Mouse (Mus musculus): ENCODE measurements around the gene Scp2. TPM values are rescaled to one million over a fixed set of nuclear protein-coding genes. Genes with fewer than 3 reads are reported as not detected.

Scp2 gene
- total and polyA plus RNA-seq, 3 experiments: 235 to 357 (median 303) TPM

DNA sequence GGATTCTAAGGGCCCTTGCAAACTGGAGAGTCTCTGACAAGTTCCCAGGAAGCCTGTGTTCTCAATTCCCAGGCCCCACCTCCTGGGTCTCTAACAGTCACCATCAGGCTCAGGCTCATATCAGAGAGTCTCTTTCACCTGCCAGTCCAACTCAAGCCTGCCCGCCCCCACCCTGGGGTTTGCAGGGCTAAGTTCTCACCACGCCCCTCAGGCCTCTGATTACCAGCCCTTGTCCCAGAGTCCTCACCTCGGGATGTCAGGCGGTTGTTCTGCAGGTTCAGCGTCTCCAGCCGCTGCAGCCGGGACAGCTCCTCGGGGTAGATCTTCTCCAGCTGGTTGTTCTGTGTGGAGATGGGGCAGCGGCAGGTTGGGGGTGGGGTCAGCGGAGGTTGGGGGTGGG lies 119.5 kb downstream of the Scp2 start:
- no peaks in the 10 kb centered on the region for H3K4me1 ChIP-seq (ENCODE audit: control insufficient read depth, insufficient read depth, low read length)
- 20% methylated on average over 10 of the region's 10 CpGs for WGBS
- H3K27me3 ChIP-seq (ENCODE audit: control insufficient read depth, insufficient read depth, low read length): no peaks in the 10 kb centered on the region
- no peaks in the 10 kb centered on the region for H3K79me2 ChIP-seq (replicated peaks; ENCODE audit: control insufficient read depth, insufficient read depth, low read length)
- H3K9ac ChIP-seq (ENCODE audit: low read depth, low read length): no peak overlapping the region
- intact Hi-C loops (cut with DNase I): no loop called here
- H3K36me3 ChIP-seq (ENCODE audit: control insufficient read depth, insufficient read depth, low read length): no peaks in the 10 kb centered on the region
- H3K27ac ChIP-seq: no peak overlapping the region
- TF ChIP-seq POLR2A (IDR thresholded peaks at IDR 0.05; ENCODE audit: insufficient read depth, low read depth, low read length) (no peak), EP300 (IDR thresholded peaks at IDR 0.05; ENCODE audit: insufficient read depth, low read depth, low read length) (no peak), CTCF (IDR thresholded peaks at IDR 0.05) (no peak)
- DNase-seq: peak; percentile 35 to 37
- H3K4me3 ChIP-seq: no peak overlapping the region

DNA sequence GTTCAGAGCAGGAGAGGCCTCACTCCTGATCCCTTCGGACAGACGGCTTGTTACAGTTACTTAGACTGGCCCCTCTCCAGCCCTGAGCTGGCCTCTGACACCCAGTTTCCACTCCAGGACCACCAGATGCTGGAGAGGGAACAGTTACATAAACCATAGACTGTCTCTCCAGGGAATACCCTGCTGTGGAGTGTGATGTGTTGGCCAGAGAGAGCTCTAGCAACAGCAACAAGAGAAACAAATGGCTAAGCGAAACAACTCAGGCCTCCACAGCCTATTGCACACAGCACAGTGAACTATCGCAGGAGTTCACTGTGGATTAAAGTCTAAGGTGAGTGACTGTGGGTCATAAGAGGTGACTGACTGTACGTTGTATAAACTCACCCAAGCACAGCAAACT lies 120.2 kb downstream of the Scp2 start:
- WGBS: 60% methylated on average over 5 of the region's 5 CpGs
- no peaks in the 10 kb centered on the region for H3K27me3 ChIP-seq (ENCODE audit: control insufficient read depth, insufficient read depth, low read length)
- intact Hi-C loops (cut with DNase I): no loop called here
- H3K79me2 ChIP-seq (replicated peaks; ENCODE audit: control insufficient read depth, insufficient read depth, low read length): no peaks in the 10 kb centered on the region
- H3K4me1 ChIP-seq (ENCODE audit: control insufficient read depth, insufficient read depth, low read length): peaks cover 2% of the 10 kb centered on the region; the same call in 1 of the 2 replicates
- H3K9ac ChIP-seq (ENCODE audit: low read depth, low read length): no peak overlapping the region
- DNase-seq: peak; percentile 74 to 78
- H3K27ac ChIP-seq: no peak overlapping the region
- H3K36me3 ChIP-seq (ENCODE audit: control insufficient read depth, insufficient read depth, low read length): no peaks in the 10 kb centered on the region
- H3K4me3 ChIP-seq: no peak overlapping the region
- TF ChIP-seq EP300 (IDR thresholded peaks at IDR 0.05; ENCODE audit: insufficient read depth, low read depth, low read length) (peak; percentile 81; the same call in 1 of the 2 replicates), POLR2A (IDR thresholded peaks at IDR 0.05; ENCODE audit: insufficient read depth, low read depth, low read length) (peak; percentile 17; the same call in 1 of the 2 replicates), CTCF (IDR thresholded peaks at IDR 0.05) (no peak)

DNA sequence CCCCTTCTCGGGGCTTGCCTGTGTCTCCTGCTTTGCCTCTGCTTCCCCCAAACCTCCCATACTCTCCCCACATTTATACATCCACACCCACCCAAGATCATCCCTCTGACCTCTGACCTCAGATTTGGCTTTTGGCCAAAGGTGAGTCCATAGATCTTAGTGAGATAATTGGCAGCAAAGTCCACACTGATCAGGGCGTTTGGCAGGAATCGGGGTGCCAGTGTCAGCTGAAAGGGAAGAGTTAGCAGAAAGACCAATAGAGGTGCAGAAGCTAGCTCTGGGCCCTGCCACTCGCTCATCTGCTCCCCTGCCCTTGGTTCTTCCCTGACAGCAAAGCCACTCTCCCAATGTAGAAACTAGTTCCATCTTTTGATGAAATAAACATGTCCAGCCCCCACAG lies 121.6 kb downstream of the Scp2 start:
- Histone ChIP-seq H3K9ac (ENCODE audit: low read depth, low read length) (no peak overlapping the region), H3K4me3 (no peak overlapping the region), H3K36me3 (ENCODE audit: control insufficient read depth, insufficient read depth, low read length) (no peaks in the 10 kb centered on the region), H3K27ac (no peak overlapping the region), H3K27me3 (ENCODE audit: control insufficient read depth, insufficient read depth, low read length) (no peaks in the 10 kb centered on the region), H3K4me1 (ENCODE audit: control insufficient read depth, insufficient read depth, low read length) (peaks cover 7% of the 10 kb centered on the region), H3K79me2 (replicated peaks; ENCODE audit: control insufficient read depth, insufficient read depth, low read length) (no peaks in the 10 kb centered on the region)
- 86% methylated on average over 4 of the region's 4 CpGs for WGBS
- intact Hi-C loops (cut with DNase I): no loop called here
- no peak for DNase-seq
- TF ChIP-seq POLR2A (IDR thresholded peaks at IDR 0.05; ENCODE audit: insufficient read depth, low read depth, low read length) (no peak), CTCF (IDR thresholded peaks at IDR 0.05) (no peak), EP300 (IDR thresholded peaks at IDR 0.05; ENCODE audit: insufficient read depth, low read depth, low read length) (no peak)

DNA sequence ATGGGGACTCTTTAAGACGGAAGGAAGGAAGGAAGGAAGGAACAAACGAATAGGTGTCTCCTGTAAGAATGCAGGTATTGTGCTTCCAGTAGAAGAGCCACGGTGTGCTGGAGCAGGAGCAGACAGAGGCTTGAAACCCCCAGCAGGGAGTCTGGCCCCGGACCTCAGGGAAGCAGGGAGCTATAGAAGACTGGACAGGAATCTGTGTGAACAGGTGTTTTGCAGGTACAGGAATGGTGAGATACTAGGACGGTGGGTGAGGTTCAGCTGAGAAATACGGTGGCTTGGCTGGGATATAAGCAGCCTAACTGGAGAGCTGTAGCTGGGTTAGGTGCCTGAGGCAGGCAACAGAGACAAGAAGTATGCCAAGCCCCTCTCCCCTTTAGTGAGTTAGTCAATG lies 124.6 kb downstream of the Scp2 start:
- intact Hi-C loops (cut with DNase I): no loop called here
- Histone ChIP-seq H3K4me1 (ENCODE audit: control insufficient read depth, insufficient read depth, low read length) (peaks cover 12% of the 10 kb centered on the region), H3K9ac (ENCODE audit: low read depth, low read length) (no peak overlapping the region), H3K36me3 (ENCODE audit: control insufficient read depth, insufficient read depth, low read length) (no peaks in the 10 kb centered on the region), H3K27ac (peak overlapping the region; percentile 54; the same call in 1 of the 2 replicates), H3K4me3 (no peak overlapping the region), H3K79me2 (replicated peaks; ENCODE audit: control insufficient read depth, insufficient read depth, low read length) (no peaks in the 10 kb centered on the region), H3K27me3 (ENCODE audit: control insufficient read depth, insufficient read depth, low read length) (no peaks in the 10 kb centered on the region)
- 81% methylated on average over 6 of the region's 6 CpGs for WGBS
- no peak for DNase-seq
- TF ChIP-seq CTCF (IDR thresholded peaks at IDR 0.05) (no peak), POLR2A (IDR thresholded peaks at IDR 0.05; ENCODE audit: insufficient read depth, low read depth, low read length) (no peak), EP300 (IDR thresholded peaks at IDR 0.05; ENCODE audit: insufficient read depth, low read depth, low read length) (no peak)

- no peak overlapping the region for H3K4me3 ChIP-seq
- no peaks in the 10 kb centered on the region for H3K27me3 ChIP-seq (ENCODE audit: control insufficient read depth, insufficient read depth, low read length)
- H3K27ac ChIP-seq: peak overlapping the region; percentile 54
- peaks cover 16% of the 10 kb centered on the region for H3K4me1 ChIP-seq (ENCODE audit: control insufficient read depth, insufficient read depth, low read length)
- no peak overlapping the region; the same call in 1 of the 2 replicates for H3K9ac ChIP-seq (ENCODE audit: low read depth, low read length)
- peak; percentile 57 to 69 for DNase-seq
- 25% methylated on average over 14 of the region's 14 CpGs for WGBS
- H3K36me3 ChIP-seq (ENCODE audit: control insufficient read depth, insufficient read depth, low read length): no peaks in the 10 kb centered on the region
- peak; percentile 37; the same call in 1 of the 2 replicates for TF ChIP-seq POLR2A (IDR thresholded peaks at IDR 0.05; ENCODE audit: insufficient read depth, low read depth, low read length)
- TF ChIP-seq EP300 (IDR thresholded peaks at IDR 0.05; ENCODE audit: insufficient read depth, low read depth, low read length): peak; percentile 91
- TF ChIP-seq CTCF (IDR thresholded peaks at IDR 0.05): no peak
- H3K79me2 ChIP-seq (replicated peaks; ENCODE audit: control insufficient read depth, insufficient read depth, low read length): no peaks in the 10 kb centered on the region
- intact Hi-C loops (cut with DNase I): no loop called here
Measured at GRCm38 (mm10) chr4:108018961-108019921, 125.6 kb downstream of the Scp2 start.

Measured in heart, adult 2 months (tissue).